Mouse (Mus musculus): ENCODE data around the gene B3gnt2. TPM values are rescaled to one million over a fixed set of nuclear protein-coding genes. Genes with fewer than 3 reads are reported as not detected.

The B3gnt2 gene
- total and polyA plus RNA-seq, 3 experiments, result 36.8 to 66.4 TPM; not detected in 1

DNA sequence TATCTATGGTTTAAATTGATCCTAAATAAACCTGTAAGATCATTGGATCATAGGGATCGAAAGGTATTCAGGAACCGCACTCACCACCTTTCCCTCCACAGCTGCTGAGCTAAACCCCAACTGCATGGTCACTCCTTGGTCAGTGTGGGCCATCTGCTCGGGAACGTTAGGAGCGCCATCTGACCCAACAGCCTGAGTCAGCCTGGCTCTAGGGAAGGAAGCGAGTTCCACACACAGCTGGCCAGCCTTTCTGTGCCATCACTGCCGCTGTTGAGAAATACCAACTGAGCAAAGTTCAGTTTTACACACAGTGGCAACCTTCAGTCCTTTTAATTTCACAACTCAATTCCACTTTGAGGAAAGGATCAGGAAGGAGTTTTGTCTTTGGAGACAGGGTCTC lies 31.1 kb upstream of the B3gnt2 start:
- DNase-seq (ENCODE audit: low read depth, low spot score), result no peak
- H3K4me3 ChIP-seq (ENCODE audit: control insufficient read depth in 1 of 2, insufficient read depth in 1 of 2, low read depth in 2 of 2, low read length in 2 of 2), result no peak overlapping the region
- H3K36me3 ChIP-seq (ENCODE audit: control insufficient read depth in 1 of 2, insufficient read depth in 2 of 2, low read length in 2 of 2), result no peaks in the 10 kb centered on the region
- no peaks in the 10 kb centered on the region for H3K79me2 ChIP-seq (ENCODE audit: control insufficient read depth, insufficient read depth, low read length, poor library complexity)
- H3K9me3 ChIP-seq (replicated peaks; ENCODE audit: insufficient read depth, low read length), result no peaks in the 10 kb centered on the region
- H3K4me1 ChIP-seq (ENCODE audit: control insufficient read depth in 1 of 2, insufficient read depth in 2 of 2, low read length in 2 of 2), result no peaks in the 10 kb centered on the region
- no peak overlapping the region for H3K27ac ChIP-seq (ENCODE audit: control insufficient read depth, low read depth, low read length)
- no peak overlapping the region for H3K9ac ChIP-seq (ENCODE audit: control insufficient read depth, low read depth, low read length, poor library complexity, severe bottlenecking)
- TF ChIP-seq HCFC1 (IDR thresholded peaks at IDR 0.05; ENCODE audit: low read depth, low read length) (no peak), POLR2AphosphoS5 (IDR thresholded peaks at IDR 0.05; ENCODE audit: borderline replicate concordance, low read depth, low read length) (no peak), TCF12 (IDR thresholded peaks at IDR 0.05; ENCODE audit: low read depth, low read length) (no peak), EP300 (IDR thresholded peaks at IDR 0.05; ENCODE audit: low read depth in 1 of 2, low read length in 2 of 2) (no peak), NELFE (IDR thresholded peaks at IDR 0.05; ENCODE audit: low read depth, low read length) (no peak), CTCF (IDR thresholded peaks at IDR 0.05 in 2 of 3, conservative IDR thresholded peaks at IDR 0.05 in 1 of 3; ENCODE audit: control insufficient read depth in 1 of 3, insufficient read depth in 1 of 3, low read depth in 2 of 3, low read length in 3 of 3, poor library complexity in 1 of 3, severe bottlenecking in 1 of 3) (no peak), SMC3 (IDR thresholded peaks at IDR 0.05; ENCODE audit: low read depth, low read length) (no peak), ZC3H11A (IDR thresholded peaks at IDR 0.05; ENCODE audit: low read depth, low read length) (no peak)
- H3K27me3 ChIP-seq (ENCODE audit: control insufficient read depth in 1 of 2, insufficient read depth in 2 of 2, low read length in 2 of 2), result no peaks in the 10 kb centered on the region

- Histone ChIP-seq H3K9me3 (replicated peaks; ENCODE audit: insufficient read depth, low read length) (no peaks in the 10 kb centered on the region), H3K27ac (ENCODE audit: control insufficient read depth, low read depth, low read length) (no peak overlapping the region), H3K4me3 (ENCODE audit: control insufficient read depth in 1 of 2, insufficient read depth in 1 of 2, low read depth in 2 of 2, low read length in 2 of 2) (no peak overlapping the region), H3K79me2 (ENCODE audit: control insufficient read depth, insufficient read depth, low read length, poor library complexity) (no peaks in the 10 kb centered on the region), H3K36me3 (ENCODE audit: control insufficient read depth in 1 of 2, insufficient read depth in 2 of 2, low read length in 2 of 2) (no peaks in the 10 kb centered on the region), H3K9ac (ENCODE audit: control insufficient read depth, low read depth, low read length, poor library complexity, severe bottlenecking) (no peak overlapping the region), H3K27me3 (ENCODE audit: control insufficient read depth in 1 of 2, insufficient read depth in 2 of 2, low read length in 2 of 2) (no peaks in the 10 kb centered on the region), H3K4me1 (ENCODE audit: control insufficient read depth in 1 of 2, insufficient read depth in 2 of 2, low read length in 2 of 2) (peaks cover 0 to under 1% of the 10 kb centered on the region in 2 experiments; a peak in 1 of 4 replicates)
- TF ChIP-seq MAX (IDR thresholded peaks at IDR 0.05; ENCODE audit: low read length) (no peak), POLR2A (IDR thresholded peaks at IDR 0.05; ENCODE audit: control insufficient read depth in 1 of 2, insufficient read depth in 1 of 2, low read depth in 1 of 2, low read length in 2 of 2, poor library complexity in 1 of 2) (no peak), ETS1 (IDR thresholded peaks at IDR 0.05; ENCODE audit: low read depth, low read length) (no peak), NELFE (IDR thresholded peaks at IDR 0.05; ENCODE audit: low read depth, low read length) (no peak), CTCF (IDR thresholded peaks at IDR 0.05 in 2 of 3, conservative IDR thresholded peaks at IDR 0.05 in 1 of 3; ENCODE audit: control insufficient read depth in 1 of 3, insufficient read depth in 1 of 3, low read depth in 2 of 3, low read length in 3 of 3, poor library complexity in 1 of 3, severe bottlenecking in 1 of 3) (no peak), KAT2A (conservative IDR thresholded peaks at IDR 0.05; ENCODE audit: low read depth, low read length) (no peak), ELF1 (IDR thresholded peaks at IDR 0.05; ENCODE audit: low read depth, low read length) (no peak), UBTF (IDR thresholded peaks at IDR 0.05; ENCODE audit: borderline replicate concordance, insufficient read depth, low read depth, low read length) (no peak), MXI1 (IDR thresholded peaks at IDR 0.05; ENCODE audit: low read depth, low read length) (no peak), POLR2AphosphoS2 (IDR thresholded peaks at IDR 0.05; ENCODE audit: low read length) (no peak), EP300 (IDR thresholded peaks at IDR 0.05; ENCODE audit: low read depth in 1 of 2, low read length in 2 of 2) (no peak)
- no peak for DNase-seq (ENCODE audit: low read depth, low spot score)
These were observed 30.5 kb upstream of the B3gnt2 start for GRCm38 (mm10) chr11:22891242-22891641.
